Mouse (Mus musculus): Measurements from ENCODE around the gene Syn1.
A peak's percentile ranks its signal among the peaks of the same experiment; 100 is the strongest.

Gene Syn1

DNA sequence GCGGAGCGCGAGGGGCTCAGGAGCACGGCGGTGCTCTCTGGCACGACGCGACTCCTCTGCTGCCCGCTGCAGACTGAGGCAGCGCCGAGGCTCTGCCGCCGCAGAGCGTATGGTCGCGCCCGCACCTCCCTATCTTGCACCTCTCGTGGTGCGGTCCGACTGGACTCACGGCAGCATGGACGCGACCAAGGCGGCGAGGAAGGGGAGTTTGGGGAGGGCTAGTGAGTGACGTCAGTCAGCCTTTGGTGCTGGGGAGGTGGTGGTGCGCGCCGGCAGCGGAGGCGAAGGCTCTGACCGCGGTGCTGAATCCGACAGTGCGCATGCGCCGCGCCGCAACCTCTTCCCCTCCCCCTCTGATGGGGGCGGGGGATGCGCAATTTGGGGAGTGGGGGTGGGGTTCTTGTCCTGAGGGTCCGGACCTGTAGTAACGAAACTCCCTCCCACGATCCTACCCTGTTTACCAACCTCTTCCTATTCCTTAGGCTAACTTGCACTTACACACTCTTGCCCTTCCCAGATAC lies at the start of gene Syn1:
Gene Syn1 (minus strand): TSS at position 161 of the 521 bp plus-strand sequence.
- DNase-seq (ENCODE audit: inconsistent age in 2 of 2, low spot score in 1 of 2), result peak; percentile 87 to 90

DNA sequence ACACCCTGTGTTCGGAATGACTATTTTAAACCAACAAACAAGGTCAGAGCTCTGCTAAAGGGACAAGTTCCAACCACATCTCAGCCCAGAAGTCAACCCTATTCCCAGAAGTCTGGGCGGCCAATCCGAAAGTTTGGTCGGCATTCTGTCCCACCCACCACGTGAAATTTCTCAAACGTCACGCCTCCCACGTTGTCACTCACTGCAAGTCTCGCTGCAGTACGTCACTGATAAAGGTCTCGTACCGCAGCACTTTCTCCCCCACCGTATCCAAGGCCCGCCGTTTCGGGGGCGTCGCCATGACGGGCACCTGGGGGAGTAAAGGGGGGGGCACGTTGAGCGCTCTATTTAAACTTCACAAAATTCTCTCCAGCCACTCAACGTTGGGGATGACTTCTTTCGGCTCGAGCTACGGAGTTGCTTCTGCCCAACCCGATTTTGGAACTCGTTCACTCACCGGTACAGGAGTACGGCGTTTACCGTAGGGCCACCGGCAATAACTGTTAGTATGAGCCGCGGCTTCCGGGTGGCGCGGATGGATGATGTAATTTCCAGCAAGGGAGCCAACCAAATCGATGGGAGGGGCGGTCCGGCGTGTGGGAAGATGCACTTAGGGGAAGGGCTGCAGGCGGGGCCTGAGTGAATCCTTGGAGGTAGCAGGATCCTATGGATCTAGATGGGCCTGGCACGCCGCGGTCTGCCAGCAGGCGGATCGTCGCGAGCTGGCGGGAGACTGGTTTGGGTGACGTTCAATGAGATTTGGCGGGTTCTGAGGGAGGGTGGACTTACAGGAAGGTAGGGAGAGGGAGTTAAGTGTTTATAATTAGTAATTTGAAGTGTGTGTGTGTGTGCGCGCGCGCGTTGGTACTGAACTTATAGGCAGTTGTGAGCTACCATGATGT lies 40.9 kb upstream of the Syn1 start, which contains the start of gene Uxt:
Gene Uxt (minus strand): TSS at position 541 of the 902 bp plus-strand sequence.
- peak; percentile 91 to 96 for DNase-seq (ENCODE audit: inconsistent age in 2 of 2, low spot score in 1 of 2)

DNA sequence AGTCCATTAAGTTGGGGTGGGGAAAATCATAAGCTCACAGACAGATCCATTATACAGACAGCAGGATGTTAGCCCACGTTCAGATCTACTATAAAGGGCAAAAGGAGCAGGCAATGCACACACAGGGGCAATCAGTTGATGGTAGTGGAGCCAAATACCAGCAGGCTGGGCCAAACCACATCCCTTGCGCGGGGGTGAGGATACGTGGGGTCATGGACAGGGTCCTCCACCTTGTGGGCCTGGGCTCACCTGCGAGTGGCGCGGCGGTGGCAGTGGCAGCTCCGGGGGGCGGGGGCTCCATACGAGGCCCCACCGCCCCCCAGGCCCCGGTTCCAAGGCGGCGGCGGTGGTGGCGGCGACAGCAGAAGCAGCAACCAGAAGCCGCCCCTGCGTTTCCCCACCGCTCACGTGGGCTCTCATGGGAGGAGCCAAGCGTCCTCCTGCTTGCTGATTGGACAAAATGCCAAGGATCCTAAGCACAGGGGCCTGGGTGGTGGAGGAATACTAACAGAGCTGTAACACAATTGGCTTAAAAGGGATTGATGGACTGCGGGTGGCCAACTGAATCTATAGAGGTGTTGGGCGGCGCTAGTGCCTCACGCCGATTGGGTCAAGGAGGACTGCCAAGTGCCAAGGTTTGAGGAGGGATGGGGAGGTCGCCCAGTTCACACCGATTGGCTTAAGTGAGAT lies 29.5 kb upstream of the Syn1 start, which contains the start of gene Elk1:
Gene Elk1 (minus strand): TSS at position 418 of the 690 bp plus-strand sequence.
- peak; percentile 87 to 94 for DNase-seq (ENCODE audit: inconsistent age in 2 of 2, low spot score in 1 of 2)

DNA sequence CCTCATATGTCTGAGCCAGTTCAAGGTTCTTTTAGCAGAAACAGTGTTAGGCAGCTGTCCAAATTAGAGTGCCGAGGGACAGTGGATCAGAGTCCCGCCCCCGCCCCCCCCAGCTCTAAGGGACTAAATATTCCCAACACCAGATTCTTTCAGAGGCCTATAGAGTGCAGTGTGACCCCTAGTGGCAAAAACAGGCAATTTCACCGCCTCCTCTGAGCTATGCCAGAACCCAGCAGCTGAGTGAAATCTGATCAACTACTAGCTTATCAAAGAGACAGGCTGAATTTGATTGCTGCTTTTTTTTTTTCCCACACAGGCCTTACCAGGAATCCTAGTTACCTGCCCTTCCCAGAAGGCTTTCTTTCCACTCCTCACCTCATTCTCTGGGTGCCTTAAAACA lies 25.3 kb upstream of the Syn1 start:
- DNase-seq (ENCODE audit: inconsistent age in 2 of 2, low spot score in 1 of 2), result peak; percentile 50 to 77

DNA sequence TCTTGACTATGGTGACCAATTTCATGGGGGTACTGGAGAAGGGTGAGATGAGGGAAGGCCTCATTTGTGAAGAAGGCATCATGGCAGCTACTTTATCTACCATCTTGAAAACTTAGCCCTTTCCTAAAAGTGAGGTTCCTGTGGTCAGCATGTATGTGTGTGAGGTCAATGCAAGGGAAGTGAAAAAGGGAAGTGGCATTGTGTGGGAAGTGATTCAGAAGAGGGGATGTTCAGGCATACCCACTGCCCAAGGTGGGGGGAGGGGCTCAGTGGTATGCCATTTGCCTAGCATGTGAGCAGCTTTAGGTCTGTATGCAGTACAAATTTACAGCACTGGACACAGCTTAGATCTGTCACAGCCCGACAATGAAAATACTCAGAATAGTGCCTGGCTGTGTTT lies 11.2 kb upstream of the Syn1 start:
- DNase-seq (ENCODE audit: inconsistent age in 2 of 2, low spot score in 1 of 2), result no peak

DNA sequence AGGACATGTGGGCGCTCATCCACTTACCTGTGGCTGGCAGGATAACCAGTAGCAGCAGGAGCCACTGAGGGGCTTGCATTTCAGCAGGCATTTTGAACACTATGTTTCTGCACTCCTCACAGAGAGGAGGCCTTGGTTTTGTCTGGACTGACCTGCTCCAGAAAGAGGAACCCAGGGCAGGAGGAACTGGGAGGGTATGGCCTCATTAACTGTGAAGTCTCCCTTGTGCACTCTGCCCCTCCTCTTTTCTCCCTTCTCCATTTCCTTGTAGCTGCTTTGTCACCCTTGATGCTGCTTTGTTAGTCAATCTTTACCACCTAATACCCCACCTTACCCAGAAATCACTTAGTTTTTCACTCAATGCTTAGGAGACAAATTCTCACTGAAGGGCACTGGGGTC lies 10.6 kb upstream of the Syn1 start, which contains the start of gene Cfp:
Gene Cfp (minus strand): TSS at position 192 of the 400 bp plus-strand sequence.
- no peak for DNase-seq (ENCODE audit: inconsistent age in 2 of 2, low spot score in 1 of 2)

DNA sequence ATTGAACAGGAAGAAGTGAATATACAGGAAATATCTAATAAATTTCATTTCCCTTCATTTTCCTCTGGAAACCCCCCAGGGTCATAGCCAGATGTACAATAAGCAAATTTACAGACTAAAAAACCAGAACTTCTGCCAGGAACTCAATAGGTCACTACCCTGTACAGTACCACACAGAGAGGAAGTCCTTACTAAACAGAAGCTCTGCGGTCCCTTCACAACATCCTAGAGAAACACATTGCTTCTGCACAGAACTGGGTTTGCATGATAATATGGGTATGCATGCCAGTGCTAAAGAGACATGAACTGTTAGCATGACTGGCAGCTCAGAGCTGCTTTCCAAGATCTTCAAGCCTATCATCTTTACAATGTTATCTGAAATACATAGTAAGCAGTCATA lies 9.1 kb upstream of the Syn1 start:
- no peak for DNase-seq (ENCODE audit: inconsistent age in 2 of 2, low spot score in 1 of 2)

DNA sequence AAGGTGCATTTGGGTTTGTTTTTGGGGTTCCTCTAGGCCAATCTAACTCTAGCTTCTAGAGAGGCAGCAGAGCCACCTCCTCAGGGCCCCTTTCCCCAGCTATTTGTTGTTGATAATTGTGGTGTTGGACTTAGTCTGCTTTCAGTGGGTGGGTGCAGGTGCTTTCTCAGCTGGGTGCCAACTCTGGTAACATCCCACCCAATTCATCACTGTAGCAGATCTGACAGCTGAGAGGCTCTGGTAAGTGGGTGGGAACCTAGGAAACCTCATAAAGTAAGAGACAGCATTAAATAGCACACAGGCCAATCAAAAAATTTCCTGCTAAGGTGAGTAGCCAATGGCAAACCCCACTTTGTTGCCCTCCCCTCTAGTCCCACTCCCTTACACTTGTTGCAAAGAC lies 4.2 kb upstream of the Syn1 start:
- DNase-seq (ENCODE audit: inconsistent age in 2 of 2, low spot score in 1 of 2), result no peak

DNA sequence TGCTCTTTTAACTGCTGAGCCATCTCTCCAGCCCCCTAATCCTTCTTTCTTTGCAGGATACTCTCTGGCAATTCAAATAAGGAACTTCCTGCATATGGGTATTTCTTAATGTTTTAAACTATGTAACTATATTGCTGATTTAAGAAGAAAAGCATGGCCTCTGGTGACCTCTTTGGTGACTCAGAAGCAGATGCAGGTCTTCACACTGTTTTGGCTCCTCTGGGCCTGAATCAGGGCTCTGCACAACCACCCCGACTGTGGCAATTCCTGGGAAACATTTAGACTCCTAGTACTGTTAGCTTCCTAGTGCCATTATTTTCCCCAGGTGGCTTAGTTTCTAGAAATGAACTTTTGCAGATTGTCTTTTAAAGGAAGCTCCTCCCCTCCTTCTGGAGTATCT lies 2.7 kb upstream of the Syn1 start:
- no peak for DNase-seq (ENCODE audit: inconsistent age in 2 of 2, low spot score in 1 of 2)

DNA sequence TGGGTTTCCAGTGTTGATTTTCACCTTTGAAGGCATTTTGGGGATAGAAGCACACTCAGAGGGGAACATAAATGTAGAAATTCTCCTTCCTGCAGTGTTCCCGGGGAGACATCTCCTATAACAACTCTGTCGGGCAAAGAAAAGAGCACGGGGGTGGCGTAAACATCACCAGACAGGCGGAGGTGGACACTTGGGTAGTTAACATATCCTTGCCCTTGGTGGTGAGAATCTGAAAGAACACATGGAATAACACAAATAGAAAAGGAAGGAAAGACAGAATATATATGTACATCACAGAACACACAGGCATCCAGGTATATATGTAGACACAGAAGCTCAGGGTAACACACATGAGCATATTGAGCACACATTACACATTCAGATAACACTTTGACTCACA lies 562 bp upstream of the Syn1 start:
- DNase-seq (ENCODE audit: inconsistent age in 2 of 2, low spot score in 1 of 2), result no peak

DNA sequence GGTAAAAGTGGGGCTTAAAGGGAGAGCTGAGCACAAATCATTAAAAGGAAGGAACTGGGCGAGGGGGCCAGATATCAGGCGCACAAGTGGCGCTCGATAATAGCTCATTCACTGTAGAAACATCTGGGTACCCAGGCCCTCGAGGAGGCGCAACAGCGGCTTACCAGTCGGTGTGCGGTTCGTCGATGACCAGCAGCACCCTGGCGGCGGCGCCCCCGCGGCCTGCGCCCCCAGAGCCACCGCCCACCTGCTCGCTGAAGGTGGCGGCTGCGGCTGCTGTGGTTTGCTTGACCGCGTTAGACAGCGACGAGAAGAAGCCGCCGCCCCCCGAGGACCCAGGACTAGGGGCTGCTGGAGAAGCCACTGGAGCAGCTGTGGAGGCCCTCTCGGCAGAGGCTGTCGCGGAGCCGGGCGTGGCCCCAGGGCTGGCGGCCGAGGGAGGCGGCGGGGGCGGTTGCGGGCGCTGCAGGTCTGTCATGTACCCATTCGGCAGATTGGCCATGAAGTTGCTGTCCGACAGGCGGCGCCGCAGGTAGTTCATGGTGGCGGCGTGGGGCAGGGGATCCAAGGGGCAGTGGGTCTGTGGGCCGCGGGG lies 458 bp downstream of the Syn1 start:
- DNase-seq (ENCODE audit: inconsistent age in 2 of 2, low spot score in 1 of 2), result peak in 1 of 2 experiments; percentile 28

DNA sequence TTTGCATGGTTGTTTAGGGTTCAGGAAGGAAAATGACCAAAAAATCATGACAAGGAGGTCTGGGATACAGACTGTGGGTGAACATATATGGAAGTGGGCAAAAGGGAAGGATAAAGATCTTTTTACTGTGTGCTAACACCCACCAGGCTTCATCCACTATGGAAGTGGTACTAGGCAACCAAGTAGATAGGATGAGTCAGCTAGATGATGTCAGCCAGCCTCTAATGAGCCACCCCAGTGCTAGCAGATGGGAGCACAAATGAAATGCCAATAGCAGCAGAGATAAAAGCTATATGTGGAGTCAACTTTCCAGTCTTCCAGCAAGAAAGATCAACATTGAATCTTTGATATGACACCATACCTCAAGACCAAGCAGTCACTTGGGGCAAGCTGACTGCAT lies 5.7 kb downstream of the Syn1 start:
- peak in 1 of 2 experiments; percentile 18 for DNase-seq (ENCODE audit: inconsistent age in 2 of 2, low spot score in 1 of 2)

DNA sequence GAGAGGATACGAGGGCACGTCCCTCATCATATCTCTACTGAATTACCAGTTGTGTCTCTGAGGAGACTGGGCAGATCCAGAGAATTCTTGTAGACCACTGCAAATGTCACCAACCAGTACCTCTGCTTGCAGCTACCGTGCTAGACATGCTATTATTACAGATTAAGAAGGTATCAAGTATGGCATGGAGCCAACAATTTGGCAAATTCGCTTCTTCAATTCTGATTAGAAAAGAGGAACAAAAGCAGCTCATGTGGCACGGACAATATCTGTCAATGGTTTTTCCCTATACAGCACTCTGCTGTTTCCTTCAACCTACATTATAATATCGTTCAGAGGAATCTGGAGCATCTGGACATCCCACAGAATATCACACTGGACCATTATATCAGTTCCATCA lies 7.1 kb downstream of the Syn1 start:
- no peak for DNase-seq (ENCODE audit: inconsistent age in 2 of 2, low spot score in 1 of 2)

DNA sequence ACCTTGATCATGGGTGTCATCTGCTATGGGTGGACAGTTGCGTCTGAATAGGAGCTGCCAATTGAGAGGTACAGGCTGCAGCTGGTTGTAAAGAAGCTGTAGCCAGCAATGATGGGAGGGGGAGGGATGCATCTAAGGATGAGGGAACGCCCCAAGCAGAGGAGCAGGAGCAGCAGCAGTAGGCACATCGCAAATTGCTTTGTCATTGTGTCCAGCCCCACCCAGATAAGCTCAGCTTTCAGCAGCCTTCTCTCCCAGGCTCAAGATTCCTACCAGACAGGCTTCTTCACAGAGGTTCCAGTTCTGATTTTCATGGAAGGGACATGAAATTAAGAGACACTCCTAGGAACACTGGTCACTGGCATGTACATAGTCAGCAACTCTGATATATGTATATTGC lies 10.7 kb downstream of the Syn1 start:
- peak in 1 of 2 experiments; percentile 15 for DNase-seq (ENCODE audit: inconsistent age in 2 of 2, low spot score in 1 of 2)

DNA sequence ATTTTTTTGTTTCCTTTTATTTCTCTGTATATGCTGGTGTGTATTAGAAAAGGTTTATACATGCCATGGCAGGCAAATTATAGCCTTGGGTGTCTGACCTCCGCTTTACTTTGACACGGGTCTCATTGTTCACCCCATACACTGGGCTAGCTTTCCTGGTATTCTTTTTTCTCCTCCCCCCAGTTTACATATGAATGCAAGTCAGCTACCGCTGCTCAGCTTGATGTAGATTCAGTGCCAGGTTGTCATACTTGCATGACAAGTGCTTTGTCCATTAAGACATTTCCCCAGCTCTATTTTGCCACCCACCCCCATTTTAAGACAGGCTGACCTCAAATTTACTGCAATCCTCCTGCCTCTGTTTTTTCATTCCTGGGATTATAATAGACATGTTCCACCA lies 45.6 kb downstream of the Syn1 start:
- no peak for DNase-seq (ENCODE audit: inconsistent age in 2 of 2, low spot score in 1 of 2)

DNA sequence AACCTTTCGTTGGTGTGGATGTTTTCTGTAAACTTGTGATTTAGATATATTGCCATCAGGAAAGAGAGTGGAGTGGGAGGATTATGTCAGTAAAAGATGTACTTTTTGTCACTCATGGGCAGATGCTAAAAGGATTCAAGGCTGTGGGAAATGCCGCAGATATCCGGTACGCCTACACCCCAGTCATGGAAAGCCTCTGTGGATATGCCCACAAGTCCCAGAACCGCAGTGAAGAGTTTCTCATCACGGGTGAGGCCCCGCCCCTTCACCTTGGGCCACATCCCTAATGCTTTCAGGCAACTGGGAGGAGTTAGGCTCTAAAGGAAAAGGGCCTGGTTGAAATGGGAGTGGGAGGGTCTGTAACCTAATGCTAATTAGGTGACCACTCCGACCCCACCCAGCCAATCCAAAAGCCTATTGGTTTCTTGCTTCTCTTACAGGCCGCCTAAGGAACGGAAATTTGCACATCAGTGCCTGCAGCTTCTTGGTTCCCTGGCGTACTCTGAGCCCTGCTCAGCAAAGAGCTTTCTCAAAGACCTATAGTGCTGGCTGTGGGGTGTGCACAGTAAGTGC lies 47.8 kb downstream of the Syn1 start:
- no peak for DNase-seq (ENCODE audit: inconsistent age in 2 of 2, low spot score in 1 of 2)

DNA sequence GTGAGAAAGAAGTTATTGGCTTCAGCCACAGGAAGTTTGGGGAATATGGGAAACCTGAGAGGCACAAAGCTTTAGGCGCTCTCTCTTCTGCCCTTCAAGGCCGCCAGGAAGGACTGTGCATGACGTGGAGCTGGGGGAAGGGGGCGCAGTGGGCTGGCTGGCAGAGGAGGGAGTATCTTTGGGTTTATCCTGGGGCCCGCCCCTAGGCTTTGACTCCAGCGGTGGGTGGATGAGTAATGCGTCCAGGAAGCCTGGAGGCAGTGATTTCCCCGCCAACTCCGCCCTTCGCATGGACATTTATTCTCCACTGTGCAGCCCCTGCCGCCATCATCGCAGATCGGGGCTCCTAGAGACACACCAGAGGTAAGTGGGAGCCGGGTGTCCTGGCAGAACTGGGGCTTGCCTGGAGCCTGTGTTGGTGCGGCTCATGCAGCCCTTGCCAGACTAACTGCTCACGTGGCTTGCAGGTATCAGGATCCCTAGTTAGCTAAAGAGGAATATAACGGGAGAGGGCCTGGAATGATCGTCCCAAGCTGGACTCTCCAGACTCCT lies 50.8 kb downstream of the Syn1 start, which contains the start of gene Timp1:
Gene Timp1 (plus strand): TSS at position 205 of the 552 bp plus-strand sequence.
- DNase-seq (ENCODE audit: inconsistent age in 2 of 2, low spot score in 1 of 2), result peak; percentile 84 to 88

DNA sequence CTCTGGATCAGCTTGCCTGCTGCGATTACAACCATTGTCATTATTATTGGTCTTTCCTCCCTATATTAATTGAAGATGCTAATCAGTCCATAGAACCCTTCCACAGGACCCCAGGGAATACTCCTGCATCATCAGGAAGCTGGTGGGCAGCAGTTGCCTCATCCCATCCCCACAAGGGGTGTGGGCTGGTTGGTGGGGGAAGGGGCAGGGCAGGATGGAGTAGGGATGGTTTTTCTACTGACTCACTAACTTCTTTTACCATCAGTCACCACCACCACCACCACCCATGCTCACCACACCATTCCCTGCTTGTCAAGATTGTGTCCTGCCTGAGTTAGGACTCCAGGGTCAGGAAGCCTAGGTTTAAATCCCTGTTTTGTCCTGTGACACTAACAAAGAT lies 51.6 kb downstream of the Syn1 start:
- no peak for DNase-seq (ENCODE audit: inconsistent age in 2 of 2, low spot score in 1 of 2)

DNA sequence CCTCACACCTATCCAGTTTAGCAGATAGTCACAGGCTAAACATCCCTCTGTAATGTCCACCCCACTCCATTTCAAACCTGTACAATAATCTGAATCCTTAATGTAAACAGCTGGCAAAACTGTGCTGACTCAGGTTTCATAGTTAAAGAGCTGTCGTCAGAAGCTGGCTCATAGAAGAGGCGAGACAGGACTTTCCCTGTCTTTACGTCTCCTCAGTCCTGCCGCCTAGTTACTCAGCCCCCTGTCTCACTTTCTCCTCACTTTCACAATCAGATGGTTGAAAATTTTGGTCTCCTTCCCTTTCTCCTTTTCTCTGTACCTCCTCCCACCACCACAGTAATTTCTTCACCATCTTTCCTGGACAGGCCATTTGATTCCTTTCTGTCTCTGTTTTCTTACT lies 52.7 kb downstream of the Syn1 start:
- no peak for DNase-seq (ENCODE audit: inconsistent age in 2 of 2, low spot score in 1 of 2)
